Mouse (Mus musculus): ENCODE results near the gene Grin3b.

DNA sequence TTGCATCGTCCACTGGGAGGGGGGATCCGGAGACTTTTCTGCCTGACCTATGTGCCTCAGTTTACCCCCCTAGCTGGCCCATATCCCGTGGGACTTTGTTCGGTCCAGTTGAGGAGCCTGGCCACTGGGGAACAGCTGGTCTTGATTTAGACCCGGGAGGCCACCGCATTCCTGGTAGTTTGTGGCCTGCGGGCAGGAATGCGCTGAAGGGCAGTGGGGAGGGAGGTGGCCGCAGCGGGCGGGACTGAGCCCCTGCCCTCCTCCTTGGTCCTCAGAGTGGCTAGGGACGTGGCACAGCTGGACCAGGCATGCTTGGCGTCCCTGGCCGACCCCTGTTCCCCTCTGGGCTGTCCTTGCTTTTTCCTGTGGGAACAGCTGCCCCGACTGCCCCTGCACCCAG, 19.4 kb downstream of the Grin3b start:
- TF ChIP-seq CTCF (IDR thresholded peaks at IDR 0.05; ENCODE audit: low read depth, low read length) (no peak), GATA1 (IDR thresholded peaks at IDR 0.05; ENCODE audit: borderline replicate concordance, low read length) (no peak)
